Mouse (Mus musculus) ES-E14 (cell line): ENCODE data around the gene Tlk2. TPM values are rescaled to one million over a fixed set of nuclear protein-coding genes. Genes with fewer than 3 reads are reported as not detected.

Source experiments
- DNase-seq: peaks from one replicate; pipeline ENCODE4 v3.0.0-alpha.2; 2013; ENCODE audit warnings: low read depth, low spot score
- H3K27ac ChIP-seq: 2 replicates; pipeline ENCODE4 v1.5.1; 2012; ENCODE audit warnings: low read depth, mild to moderate bottlenecking, low read length, moderate library complexity, mixed read lengths; ENCODE audit not compliant: poor library complexity, insufficient read depth, severe bottlenecking
- H3K36me3 ChIP-seq: 2 replicates; pipeline ENCODE4 v1.6.1; 2012; ENCODE audit warnings: mild to moderate bottlenecking, low read length, moderate library complexity, mixed read lengths; ENCODE audit not compliant: control insufficient read depth, poor library complexity, insufficient read depth, severe bottlenecking
- H3K4me1 ChIP-seq, 2 experiments: fragments of 150-350 bp in 1 of 2; sonication (generic) in 1 of 2; 2 replicates each; pipeline ENCODE4 v1.6.1; 2012; ENCODE audit warnings: low read length in 2 of 2, mild to moderate bottlenecking in 1 of 2, mixed read lengths in 1 of 2; ENCODE audit not compliant: control insufficient read depth in 2 of 2, insufficient read depth in 2 of 2, poor library complexity in 1 of 2
- H3K4me3 ChIP-seq, 2 experiments: fragments of 150-350 bp in 1 of 2; sonication (generic) in 1 of 2; 2 replicates each; pipeline ENCODE4 v1.5.1; 2012; ENCODE audit warnings: low read length in 2 of 2, low read depth in 1 of 2, mild to moderate bottlenecking in 1 of 2, mixed read lengths in 1 of 2; ENCODE audit not compliant: insufficient read depth in 1 of 2, poor library complexity in 1 of 2, severe bottlenecking in 1 of 2
- H3K9ac ChIP-seq: 2 replicates; pipeline ENCODE4 v1.6.1; 2012; ENCODE audit warnings: low read depth, mild to moderate bottlenecking, low read length, mixed read lengths; ENCODE audit not compliant: poor library complexity, insufficient read depth, severe bottlenecking
- H3K9me3 ChIP-seq: fragments of 150-350 bp; sonication (generic); 2 replicates; pipeline ENCODE4 v1.6.1; 2012; ENCODE audit warnings: low read depth, mild to moderate bottlenecking, low read length; ENCODE audit not compliant: control insufficient read depth, insufficient read depth
- CHD2 ChIP-seq: IDR thresholded peaks from 2 replicates; pipeline ENCODE4 v1.6.1; 2014; ENCODE audit warnings: mild to moderate bottlenecking, low read depth, low read length, inconsistent platforms
- HCFC1 ChIP-seq: IDR thresholded peaks from 2 replicates; pipeline ENCODE4 v1.6.1; 2012; ENCODE audit warnings: low read length, inconsistent platforms, borderline replicate concordance; ENCODE audit not compliant: insufficient read depth
- MAFK ChIP-seq: IDR thresholded peaks from 2 replicates; pipeline ENCODE4 v1.6.1; 2014; ENCODE audit warnings: mild to moderate bottlenecking, low read depth, low read length, inconsistent platforms; ENCODE audit not compliant: insufficient read depth
- ZC3H11A ChIP-seq: IDR thresholded peaks from 2 replicates; pipeline ENCODE4 v1.6.1; 2012; ENCODE audit warnings: low read depth, mild to moderate bottlenecking, inconsistent platforms, low read length, borderline replicate concordance
- ZNF384 ChIP-seq: IDR thresholded peaks from 2 replicates; pipeline ENCODE4 v1.6.1; 2012; ENCODE audit warnings: low read depth, low read length, inconsistent platforms
- in situ Hi-C, 2 experiments: fragments of 600-800 bp; cut with MboI; formaldehyde crosslinking; loops; one replicate each; pipeline ENCODE4 v1.15.1; 2025; ENCODE audit warnings: low sequenced_read_pairs in 2 of 2, inconsistent platforms in 1 of 2; ENCODE audit not compliant: unreplicated experiment in 2 of 2
- total RNA-seq: library from RNA; depleted of rRNA; stranded (reverse); fragments of 300-350 nt; gene quantifications from 2 replicates; pipeline ENCODE4 v1.2.3, GENCODE M21; 2012

Gene Tlk2
- total RNA-seq, 1 experiment: 96.2 TPM

- Histone ChIP-seq H3K9me3 (no peaks in the 10 kb centered on the region), H3K36me3 (no peaks in the 10 kb centered on the region), H3K27ac (no peak overlapping the region), H3K9ac (no peak overlapping the region), H3K4me3 (no peak overlapping the region), H3K4me1 (no peaks in the 10 kb centered on the region)
- TF ChIP-seq CHD2 (no peak), ZC3H11A (no peak), ZNF384 (no peak), HCFC1 (no peak), MAFK (no peak)
- in situ Hi-C loops: no loop called here
- DNase-seq: no peak
Measured at GRCm38 (mm10) chr11:105312311-105312942, 133.8 kb downstream of the Tlk2 start.

GRCm38 (mm10) chr11:105312972-105313632, 134.5 kb downstream of the Tlk2 start:
- H3K9ac ChIP-seq: no peak overlapping the region

GRCm38 (mm10) chr11:105313633-105314014, 135.0 kb downstream of the Tlk2 start:
- Histone ChIP-seq H3K9ac (no peak overlapping the region), H3K4me3 (no peak overlapping the region), H3K36me3 (no peaks in the 10 kb centered on the region), H3K27ac (no peak overlapping the region), H3K9me3 (no peaks in the 10 kb centered on the region), H3K4me1 (no peaks in the 10 kb centered on the region)
- DNase-seq: no peak
- in situ Hi-C loops: no loop called here
- TF ChIP-seq ZC3H11A: no peak
- TF ChIP-seq CHD2: no peak
- TF ChIP-seq ZNF384: no peak
- TF ChIP-seq HCFC1: no peak
- TF ChIP-seq MAFK: no peak

More at GRCm38 (mm10) chr11:105312972-105313632, 134.5 kb downstream of the Tlk2 start:
- H3K4me1 ChIP-seq: no peaks in the 10 kb centered on the region
- H3K4me3 ChIP-seq: no peak overlapping the region
- TF ChIP-seq MAFK (no peak), HCFC1 (no peak), ZC3H11A (no peak), ZNF384 (no peak)
- H3K27ac ChIP-seq: no peak overlapping the region
- H3K9me3 ChIP-seq: no peaks in the 10 kb centered on the region
- no peak for DNase-seq
- in situ Hi-C loops: no loop called here
- H3K36me3 ChIP-seq: no peaks in the 10 kb centered on the region

GRCm38 (mm10) chr11:105315296-105315695, 136.7 kb downstream of the Tlk2 start:
- in situ Hi-C loops: no loop called here
- Histone ChIP-seq H3K27ac (no peak overlapping the region), H3K4me1 (no peaks in the 10 kb centered on the region), H3K9me3 (no peaks in the 10 kb centered on the region), H3K4me3 (no peak overlapping the region), H3K36me3 (no peaks in the 10 kb centered on the region), H3K9ac (no peak overlapping the region)
- no peak for DNase-seq
- TF ChIP-seq HCFC1 (no peak), ZC3H11A (no peak), CHD2 (no peak), MAFK (no peak), ZNF384 (no peak)
